Mouse (Mus musculus) heart, postnatal 0 days (tissue): ENCODE measurements around the gene Tbxas1.

Source experiments
- CTCF ChIP-seq: IDR thresholded peaks from 2 replicates; pipeline ENCODE4 v1.5.1; 2016; ENCODE audit warnings: antibody characterized with exemption, control low read depth, low read depth
- EP300 ChIP-seq: IDR thresholded peaks from 2 replicates; pipeline ENCODE4 v1.6.1; 2016; ENCODE audit warnings: antibody characterized with exemption, low read depth

- TF ChIP-seq CTCF = no peak
- TF ChIP-seq EP300 = no peak
Observed at GRCm38 (mm10) chr6:38841551-38841950, 33.7 kb upstream of the Tbxas1 start.
